Mouse (Mus musculus): ENCODE measurements around the gene Zfp322a.

DNA sequence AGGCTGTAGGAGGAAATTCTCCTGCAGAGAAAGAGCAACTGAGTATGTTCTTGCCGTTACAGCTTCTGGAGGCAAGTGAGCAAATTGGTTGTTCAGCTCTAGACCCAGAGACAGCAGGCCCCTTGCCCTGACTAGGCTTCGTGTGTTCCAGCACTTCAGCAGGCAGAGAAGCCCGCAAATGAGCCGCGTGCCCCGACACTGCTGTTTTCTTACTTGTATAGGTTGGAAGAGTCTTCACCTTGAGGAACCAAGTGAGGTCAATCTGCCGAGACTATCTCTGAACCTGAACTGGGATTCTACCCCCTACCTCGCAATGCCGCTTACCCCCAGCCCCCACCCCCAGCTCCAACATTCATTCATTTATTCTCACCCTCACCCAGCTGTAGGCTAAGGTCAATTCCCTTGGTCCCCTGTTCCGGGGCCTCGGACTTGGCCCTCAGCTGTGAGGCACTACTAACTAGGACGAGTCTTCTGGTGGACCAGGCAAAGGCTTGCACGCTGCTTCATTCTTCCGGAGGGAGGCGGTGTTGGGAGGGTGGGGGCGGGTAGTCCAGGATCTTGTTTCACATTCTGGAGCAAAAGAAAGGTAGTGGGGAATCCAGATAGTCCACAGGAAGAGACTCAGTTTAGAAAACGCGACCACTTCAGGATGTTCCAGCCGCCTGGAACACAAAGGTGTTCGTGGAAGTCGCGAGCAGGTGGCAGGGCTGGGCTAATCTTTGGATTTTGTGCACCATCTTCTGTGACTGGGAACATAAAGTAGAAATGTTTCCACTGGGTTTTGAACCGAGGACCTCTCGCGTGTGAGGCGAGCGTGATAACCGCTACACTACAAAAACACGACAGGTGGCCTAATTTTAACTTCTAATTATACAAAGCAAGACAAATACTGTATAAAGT, 42.6 kb upstream of the Zfp322a start:
- TF ChIP-seq CTCF (IDR thresholded peaks at IDR 0.05) (no peak), EP300 (IDR thresholded peaks at IDR 0.05) (no peak)

Measured in lung, postnatal 0 days (tissue).